8 mouse cellular contexts compared by ENCODE assay signal in genomic region chr8:120504251-120505081, GRCm38 (mm10).
DNase-seq lines count a peak whose midpoint lies in the region; ATAC-seq and TF ChIP-seq lines count a peak whose summit lies in the region.

No protein-coding gene starts in this region.

- 5% methylated on average over 20 of the region's 20 CpGs for WGBS in forebrain, embryonic 16.5 days
- WGBS in hindbrain, embryonic 12.5 days = 7% methylated on average over 15 of the region's 20 CpGs
- WGBS in limb, embryonic 14.5 days = 12% methylated on average over 17 of the region's 20 CpGs
- 4% methylated on average over 20 of the region's 20 CpGs for WGBS in neural tube, embryonic 13.5 days

- H3K4me2 ChIP-seq in forebrain, embryonic 16.5 days (ENCODE audit: low read length) = peak overlapping the region; percentile 63
- peak overlapping the region; percentile 57 for H3K4me2 ChIP-seq in hindbrain, embryonic 12.5 days (replicated peaks)
- H3K4me2 ChIP-seq in limb, embryonic 14.5 days (replicated peaks; ENCODE audit: low read depth, low read length, severe bottlenecking) = peak overlapping the region; percentile 42
- peak overlapping the region; percentile 56 for H3K4me2 ChIP-seq in neural tube, embryonic 13.5 days

- peaks cover 87% of the 10 kb centered on the region for H3K4me1 ChIP-seq in forebrain, embryonic 16.5 days (replicated peaks; ENCODE audit: control insufficient read depth, insufficient read depth, low read length)
- H3K4me1 ChIP-seq in hindbrain, embryonic 12.5 days = peaks cover 91% of the 10 kb centered on the region
- peaks cover 45% of the 10 kb centered on the region for H3K4me1 ChIP-seq in limb, embryonic 14.5 days (ENCODE audit: control insufficient read depth, insufficient read depth, low read length)
- peaks cover 99% of the 10 kb centered on the region for H3K4me1 ChIP-seq in neural tube, embryonic 13.5 days (replicated peaks)

- peak overlapping the region; percentile 86 for H3K27ac ChIP-seq in forebrain, embryonic 16.5 days (ENCODE audit: low read length)
- H3K27ac ChIP-seq in hindbrain, embryonic 12.5 days = peak overlapping the region; percentile 90
- H3K27ac ChIP-seq in limb, embryonic 14.5 days (replicated peaks; ENCODE audit: low read depth, low read length) = no peak overlapping the region
- peak overlapping the region; percentile 94 for H3K27ac ChIP-seq in neural tube, embryonic 13.5 days (replicated peaks)

- H3K4me3 ChIP-seq in forebrain, embryonic 16.5 days (replicated peaks; ENCODE audit: low read length) = peak overlapping the region; percentile 33
- peak overlapping the region; percentile 22 for H3K4me3 ChIP-seq in hindbrain, embryonic 12.5 days
- H3K4me3 ChIP-seq in limb, embryonic 14.5 days (replicated peaks; ENCODE audit: low read length) = peak overlapping the region; percentile 9
- H3K4me3 ChIP-seq in neural tube, embryonic 13.5 days = peak overlapping the region; percentile 30

- no peaks in the 10 kb centered on the region for H3K9me3 ChIP-seq in forebrain, embryonic 16.5 days (ENCODE audit: control insufficient read depth, low read length)
- no peaks in the 10 kb centered on the region for H3K9me3 ChIP-seq in hindbrain, embryonic 12.5 days (replicated peaks)
- no peaks in the 10 kb centered on the region for H3K9me3 ChIP-seq in limb, embryonic 14.5 days (ENCODE audit: control insufficient read depth, low read length)
- H3K9me3 ChIP-seq in neural tube, embryonic 13.5 days = no peaks in the 10 kb centered on the region

- H3K9ac ChIP-seq in forebrain, embryonic 16.5 days (replicated peaks; ENCODE audit: low read depth, low read length) = peak overlapping the region; percentile 63
- H3K9ac ChIP-seq in hindbrain, embryonic 12.5 days = peak overlapping the region; percentile 58
- peak overlapping the region; percentile 22; the same call in 1 of the 2 replicates for H3K9ac ChIP-seq in limb, embryonic 14.5 days (ENCODE audit: low read depth, low read length, severe bottlenecking)
- peak overlapping the region; percentile 65 for H3K9ac ChIP-seq in neural tube, embryonic 13.5 days

- peak; percentile 13; the same call in 1 of the 2 replicates for ATAC-seq in forebrain, embryonic 16.5 days
- ATAC-seq in hindbrain, embryonic 12.5 days (ENCODE audit: low FRiP score) = peak; percentile 12
- ATAC-seq in limb, embryonic 14.5 days (ENCODE audit: low FRiP score, low read depth) = 0 out of 2 replicates have a peak, but pooled peaks have one; percentile 23
- peak; percentile 23; the same call in 1 of the 2 replicates for ATAC-seq in neural tube, embryonic 13.5 days (ENCODE audit: low read depth)
- no peak for ATAC-seq in inflammation-experienced regulatory T-cells, adult 6 months

- H3K27me3 ChIP-seq in forebrain, embryonic 16.5 days (replicated peaks; ENCODE audit: control insufficient read depth, insufficient read depth, low read length) = no peaks in the 10 kb centered on the region
- H3K27me3 ChIP-seq in hindbrain, embryonic 12.5 days = peaks cover 7% of the 10 kb centered on the region; the same call in 1 of the 2 replicates
- H3K27me3 ChIP-seq in limb, embryonic 14.5 days (ENCODE audit: control insufficient read depth, insufficient read depth, low read length) = no peaks in the 10 kb centered on the region
- H3K27me3 ChIP-seq in neural tube, embryonic 13.5 days = no peaks in the 10 kb centered on the region

- no peaks in the 10 kb centered on the region for H3K36me3 ChIP-seq in forebrain, embryonic 16.5 days (ENCODE audit: control insufficient read depth, insufficient read depth)
- no peaks in the 10 kb centered on the region for H3K36me3 ChIP-seq in hindbrain, embryonic 12.5 days
- H3K36me3 ChIP-seq in limb, embryonic 14.5 days (ENCODE audit: control insufficient read depth, insufficient read depth, low read length) = no peaks in the 10 kb centered on the region
- no peaks in the 10 kb centered on the region for H3K36me3 ChIP-seq in neural tube, embryonic 13.5 days

- peak; percentile 85 to 93 for DNase-seq in adrenal gland, adult (ENCODE audit: inconsistent age in 2 of 2, low spot score in 1 of 2)
- no peak for DNase-seq in adrenal gland, adult 18-20 months (ENCODE audit: low spot score in 2 of 2)
- peak; percentile 90 for DNase-seq in cerebellum, adult 11-12 months
- no peak for DNase-seq in limb, embryonic 14.5 days (ENCODE audit: low spot score)

- no peak for TF ChIP-seq POLR2A in limb, embryonic 14.5 days (IDR thresholded peaks at IDR 0.05; ENCODE audit: borderline replicate concordance, extremely low read depth, insufficient read depth, insufficient read length)

Comparison
In these comparisons a context has a peak if more than half of its experiments do, and no peak if none do; other contexts are left out.
1. DNase-seq: peak in adrenal gland, adult (2 of 2) and cerebellum, adult 11-12 months (single experiment); none in adrenal gland, adult 18-20 months (0 of 2) and limb, embryonic 14.5 days (single experiment).
2. Peak in every context shown above with its lines, with median percentiles within 50 percentile points of each other: H3K4me2 ChIP-seq, H3K4me3 ChIP-seq and H3K9ac ChIP-seq.